Mouse (Mus musculus) megakaryocyte, embryonic 14.5 days (primary cell): ENCODE results near the gene 1110002E22Rik.

Experiments
- FLI1 ChIP-seq: IDR thresholded peaks from 2 replicates; pipeline ENCODE4 v1.6.1; 2012; ENCODE audit warnings: low read length, inconsistent platforms, mixed read lengths
- GATA1 ChIP-seq: IDR thresholded peaks from 3 replicates; pipeline ENCODE4 v1.6.1; 2012; ENCODE audit warnings: mixed read lengths, low read length, inconsistent platforms, borderline replicate concordance

DNA sequence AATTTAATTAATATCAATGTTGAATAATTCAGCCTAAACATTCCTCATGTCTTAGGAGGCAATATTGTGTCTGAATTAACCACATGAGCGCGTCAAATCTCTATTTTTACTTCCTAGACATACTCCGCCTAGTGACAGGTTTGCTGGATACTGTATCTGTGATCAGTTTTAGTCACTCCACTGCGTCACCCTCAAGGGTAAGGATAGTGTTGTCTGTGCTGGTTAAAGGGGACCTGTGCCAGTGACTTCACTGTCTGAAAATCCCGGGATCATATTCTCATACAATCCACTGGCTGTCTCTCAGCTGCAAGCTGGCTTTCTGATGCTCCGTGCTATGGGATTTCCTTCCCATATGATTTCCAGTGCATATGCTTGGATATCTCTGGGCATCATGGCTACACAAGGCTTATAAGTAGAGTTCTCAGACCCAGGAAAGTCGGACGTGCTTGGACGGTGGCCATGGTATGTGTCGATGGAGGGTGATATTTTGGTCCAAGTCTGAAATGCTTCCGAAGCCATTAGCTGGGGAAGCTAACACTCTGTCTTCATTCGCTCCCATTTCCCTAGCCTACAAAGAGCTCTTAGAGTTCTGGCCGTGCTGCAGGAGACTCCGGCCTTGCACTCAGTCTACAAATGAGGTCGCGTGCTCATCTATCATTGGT is 54.7 kb downstream of the 1110002E22Rik start:
- no peak for TF ChIP-seq GATA1
- TF ChIP-seq FLI1, result no peak
